Mouse (Mus musculus) erythroblast, embryonic 14.5 days (primary cell): Measurements from ENCODE around the gene Lmx1b.

Source experiments
- GATA1 ChIP-seq: IDR thresholded peaks from 2 replicates; pipeline ENCODE4 v1.6.1; 2012; ENCODE audit warnings: low read length, inconsistent platforms, mixed read lengths
- TAL1 ChIP-seq: IDR thresholded peaks from 3 replicates; pipeline ENCODE4 v1.6.1; 2012; ENCODE audit warnings: low read length, inconsistent platforms, mixed read lengths

DNA sequence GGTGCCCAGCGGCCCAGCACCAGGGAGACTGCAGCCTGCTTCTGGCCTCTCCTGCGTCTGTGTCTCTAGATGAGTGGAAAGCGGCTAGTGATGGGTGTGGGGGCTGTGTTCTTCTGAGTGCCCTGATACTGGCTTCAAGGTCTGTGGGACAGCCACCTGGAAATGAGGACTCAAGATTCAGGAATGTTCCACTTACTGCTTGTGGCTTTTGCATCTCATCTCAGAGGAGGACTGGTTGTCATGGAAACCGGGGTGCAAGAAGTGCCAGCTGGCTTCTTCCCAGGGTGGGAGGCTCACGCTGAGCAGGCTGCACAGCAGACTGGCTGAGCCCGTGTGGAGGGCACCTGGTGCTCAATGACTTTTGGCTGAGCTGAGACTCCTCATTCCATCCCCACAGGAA, 93.4 kb downstream of the Lmx1b start:
- TF ChIP-seq GATA1 (no peak), TAL1 (no peak)
